Mouse (Mus musculus) Muller cell, postnatal 12 days (primary cell): Measurements from ENCODE around the gene Qrfp.
A peak's percentile ranks its signal among the peaks of the same experiment; 100 is the strongest.

Source experiments
- DNase-seq: peaks from one replicate; pipeline ENCODE4 v3.0.0-alpha.2; 2015; ENCODE audit errors: inconsistent ontology term

The Qrfp gene

GRCm38 (mm10) chr2:31810444-31810843, at the start of gene Qrfp:
Gene Qrfp, minus strand, starts transcription at chr2:31810580.
- DNase-seq = no peak

- no peak for DNase-seq
Measured at GRCm38 (mm10) chr2:31858500-31858899, 48.1 kb upstream of the Qrfp start.

- DNase-seq = no peak
Measured at GRCm38 (mm10) chr2:31857180-31857579, 46.8 kb upstream of the Qrfp start.

GRCm38 (mm10) chr2:31855991-31856390, 45.6 kb upstream of the Qrfp start:
- no peak for DNase-seq

- peak; percentile 18 for DNase-seq
Measured at GRCm38 (mm10) chr2:31850141-31850540, 39.8 kb upstream of the Qrfp start.

- no peak for DNase-seq
Measured at GRCm38 (mm10) chr2:31847908-31848307, 37.5 kb upstream of the Qrfp start.

GRCm38 (mm10) chr2:31846692-31847660, 36.6 kb upstream of the Qrfp start:
- no peak for DNase-seq

GRCm38 (mm10) chr2:31845896-31846691, 35.7 kb upstream of the Qrfp start, which contains the start of gene Fibcd1:
Gene Fibcd1, minus strand, starts transcription at chr2:31846005.
- peak; percentile 40 for DNase-seq

- no peak for DNase-seq
Measured at GRCm38 (mm10) chr2:31845512-31845895, 35.1 kb upstream of the Qrfp start.

GRCm38 (mm10) chr2:31844729-31845136, 34.4 kb upstream of the Qrfp start:
- DNase-seq = no peak

GRCm38 (mm10) chr2:31838868-31839267, 28.5 kb upstream of the Qrfp start:
- no peak for DNase-seq

- DNase-seq = no peak
Measured at GRCm38 (mm10) chr2:31836985-31837384, 26.6 kb upstream of the Qrfp start.

- DNase-seq = no peak
Measured at GRCm38 (mm10) chr2:31836091-31836490, 25.7 kb upstream of the Qrfp start.

- DNase-seq = no peak
Measured at GRCm38 (mm10) chr2:31828311-31828825, 18.0 kb upstream of the Qrfp start.

GRCm38 (mm10) chr2:31827877-31828276, 17.5 kb upstream of the Qrfp start:
- DNase-seq = peak; percentile 57

- DNase-seq = no peak
Measured at GRCm38 (mm10) chr2:31826094-31827085, 16.0 kb upstream of the Qrfp start.

GRCm38 (mm10) chr2:31825469-31825911, 15.1 kb upstream of the Qrfp start:
- DNase-seq = no peak

- no peak for DNase-seq
Measured at GRCm38 (mm10) chr2:31823933-31824730, 13.8 kb upstream of the Qrfp start.

GRCm38 (mm10) chr2:31822524-31823371, 12.4 kb upstream of the Qrfp start:
- peak; percentile 71 for DNase-seq
